Mouse (Mus musculus) common myeloid progenitor, adult 5-6 weeks (primary cell): Measurements from ENCODE around the gene Vps37b. TPM values are rescaled to one million over a fixed set of nuclear protein-coding genes. Genes with fewer than 3 reads are reported as not detected.

Source experiments
- ATAC-seq: replicated peaks from 2 replicates; pipeline ENCODE4 v1.8.0; 2016; ENCODE audit warnings: low read depth, mild to moderate bottlenecking, moderate TSS enrichment, inconsistent platforms; ENCODE audit not compliant: poor library complexity, severe bottlenecking
- total RNA-seq: library from RNA; stranded (forward); fragments of 200-1000, 187-1606 nt; gene quantifications from 2 replicates; pipeline ENCODE4 v1.2.3, GENCODE M21; 2017

Gene Vps37b
- total RNA-seq, 1 experiment from 2014 or later = 21.4 TPM

DNA sequence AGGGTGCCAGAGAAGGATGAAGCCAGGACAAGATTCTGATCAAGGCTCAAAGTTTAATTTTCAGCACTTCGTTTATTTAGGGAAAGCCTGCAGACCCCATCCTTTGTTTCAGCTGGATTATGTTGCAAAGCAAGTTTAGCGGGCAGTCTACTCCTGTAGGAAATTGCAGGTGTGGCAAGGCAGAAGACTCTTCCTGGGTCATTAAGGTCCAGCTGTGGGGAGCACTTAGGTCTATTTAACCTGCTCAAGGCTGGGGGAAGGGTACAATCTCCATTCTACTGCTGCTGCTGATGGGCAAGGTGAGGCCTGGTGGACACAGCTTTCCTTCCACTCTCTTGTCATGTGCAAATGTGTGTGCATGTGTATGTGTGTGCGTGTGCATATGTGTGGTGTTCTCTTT is 73.1 kb downstream of the Vps37b start:
- ATAC-seq = no peak

DNA sequence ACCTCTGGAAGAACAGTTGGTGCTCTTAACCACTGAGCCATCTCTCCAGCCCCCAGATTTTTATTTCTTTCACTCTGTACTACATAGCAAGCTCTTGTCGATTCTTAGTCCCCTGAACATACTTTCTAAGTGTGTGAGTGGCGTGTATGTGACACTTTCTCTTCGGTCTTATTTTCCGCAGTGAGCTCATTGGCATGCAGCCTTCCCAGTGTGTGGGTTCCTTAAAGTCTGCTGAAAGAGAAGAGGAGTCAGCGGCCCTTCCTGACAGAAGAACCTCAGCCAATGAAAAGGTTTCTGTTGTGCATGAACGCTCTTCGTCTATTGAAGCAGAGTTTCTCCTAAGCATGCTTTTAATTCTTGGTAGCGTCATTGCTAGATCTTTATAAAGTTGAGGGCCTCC is 74.9 kb downstream of the Vps37b start:
- no peak for ATAC-seq

Other genes starting within 250 kb of the Vps37b start
- 3.6 and 4.3 TPM in 2 replicates for gene Hcar2, start 166.8 kb downstream of the Vps37b start, total RNA-seq
- gene Hcar1, start 152.2 kb downstream of the Vps37b start, total RNA-seq = not detected in 2 replicates
- gene Denr, start 125.1 kb downstream of the Vps37b start, total RNA-seq = 83.5 and 117 TPM in 2 replicates
- 0.63 and 2.7 TPM in 2 replicates for gene Gm43518, start 104.9 kb downstream of the Vps37b start, total RNA-seq
- gene Ccdc62, start 101.6 kb downstream of the Vps37b start, total RNA-seq = 1.4 and 3.6 TPM in 2 replicates
- gene Hip1r, start 58.6 kb downstream of the Vps37b start, total RNA-seq = 13.0 and 13.6 TPM in 2 replicates
- gene Abcb9, start 63.5 kb upstream of the Vps37b start, total RNA-seq = 0.87 and 2.9 TPM in 2 replicates
- 8.5 and 10.6 TPM in 2 replicates for gene Ogfod2, start 80.0 kb upstream of the Vps37b start, total RNA-seq
- gene Arl6ip4, start 83.8 kb upstream of the Vps37b start, total RNA-seq = 93.4 and 116 TPM in 2 replicates
- gene Pitpnm2, start 217.5 kb upstream of the Vps37b start, total RNA-seq = 12.6 and 17.5 TPM in 2 replicates